Mouse (Mus musculus) c-Kit-positive CD71-positive TER-119-positive erythroid progenitor cells, embryonic 14.5 days (primary cell): Measurements from ENCODE around the gene Cdk5r1.
"Not testable (repeated sequence)": the region's sequence is repeated elsewhere in the genome, so short reads cannot be mapped to it uniquely, and the experiment has no call there.

Source experiments
- DNase-seq: peaks from one replicate; pipeline ENCODE4 v3.0.0-alpha.2; 2013; ENCODE audit warnings: low spot score

Cdk5r1 gene

DNA sequence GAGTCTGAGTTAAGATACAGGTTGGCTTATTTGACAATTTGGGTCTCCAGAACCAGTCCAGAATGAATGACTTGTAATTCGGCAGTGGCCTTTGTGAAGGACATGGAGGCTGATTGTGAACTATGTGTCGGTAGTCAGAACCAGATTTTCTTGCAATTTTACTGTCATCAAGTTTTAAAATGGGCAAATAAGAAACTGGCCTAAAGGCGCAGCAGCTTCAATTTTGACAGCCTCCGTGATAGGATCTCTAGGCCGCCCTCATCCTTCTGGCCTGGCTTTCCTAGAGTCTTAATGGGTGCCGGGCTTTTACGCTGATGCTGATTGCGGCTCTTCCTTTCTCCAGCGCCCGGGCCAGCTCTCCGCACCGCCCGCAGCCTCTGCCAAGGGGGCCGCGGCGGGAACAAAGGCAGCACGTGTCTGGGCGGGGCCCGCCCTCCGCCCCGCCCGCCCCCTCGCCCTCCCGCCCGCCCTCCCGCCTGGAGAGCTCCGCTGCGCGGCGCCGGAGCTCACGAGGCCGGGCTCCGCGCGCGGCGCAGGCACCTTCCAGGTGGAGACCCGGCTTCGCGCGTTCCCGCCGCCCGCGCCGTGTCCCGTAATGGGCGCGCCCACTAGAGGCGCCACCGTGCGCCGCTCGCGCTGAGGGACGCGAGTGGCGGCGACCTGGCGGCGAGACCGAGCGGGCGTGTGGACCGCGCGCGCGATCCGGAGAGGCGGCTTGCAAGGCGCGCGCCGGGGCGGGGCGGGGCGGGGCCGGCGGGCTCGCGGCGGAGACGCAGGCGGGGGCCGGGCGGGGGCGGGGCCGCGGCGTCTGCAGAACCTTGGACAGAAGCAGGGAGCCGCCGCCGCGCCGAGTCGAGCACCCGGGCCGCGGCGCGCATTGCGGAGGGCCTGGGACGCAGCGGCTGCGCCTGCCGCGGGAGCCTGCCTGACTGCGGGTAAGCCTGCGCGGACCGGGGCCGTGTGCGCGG, at the start of gene Cdk5r1:
Gene Cdk5r1, plus strand, starts transcription at position 802 of the 968 bp plus-strand sequence.
- peak; percentile 70 for DNase-seq

DNA sequence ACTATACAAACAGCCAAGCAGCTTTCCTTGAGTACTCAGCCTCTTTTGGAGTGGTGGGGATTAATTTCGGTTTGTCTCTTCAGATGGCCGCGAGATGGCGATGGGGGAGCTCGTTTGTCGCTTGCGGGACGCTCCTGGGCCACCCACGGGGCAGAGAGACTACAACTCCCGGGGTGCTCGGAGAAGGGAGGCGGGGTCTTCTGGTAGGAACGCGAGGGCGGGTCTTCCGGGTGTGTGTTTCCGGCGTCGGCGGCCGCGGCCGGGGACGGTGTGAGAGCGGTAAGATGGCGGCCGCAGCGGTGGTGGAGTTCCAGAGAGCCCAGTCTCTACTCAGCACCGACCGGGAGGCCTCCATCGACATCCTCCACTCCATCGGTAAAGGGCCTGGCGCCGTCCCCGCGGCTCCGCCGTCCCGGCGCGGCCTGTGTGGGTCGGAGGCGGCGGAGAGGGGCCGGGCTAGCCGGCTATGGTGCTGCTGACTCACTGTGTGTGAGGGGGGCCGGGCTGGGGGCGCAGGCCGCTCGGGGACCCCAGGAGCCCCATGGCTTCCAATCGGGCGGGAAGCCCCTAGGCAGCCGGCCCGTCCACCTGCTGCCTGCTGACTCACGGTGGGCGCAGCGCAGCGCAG, 48.3 kb upstream of the Cdk5r1 start, which contains the start of gene Psmd11:
Gene Psmd11, plus strand, starts transcription at position 235 of the 628 bp plus-strand sequence.
- peak; percentile 94 for DNase-seq

GRCm38 (mm10) chr11:80429009-80429475, 47.8 kb upstream of the Cdk5r1 start:
- DNase-seq = peak; percentile 59

DNA sequence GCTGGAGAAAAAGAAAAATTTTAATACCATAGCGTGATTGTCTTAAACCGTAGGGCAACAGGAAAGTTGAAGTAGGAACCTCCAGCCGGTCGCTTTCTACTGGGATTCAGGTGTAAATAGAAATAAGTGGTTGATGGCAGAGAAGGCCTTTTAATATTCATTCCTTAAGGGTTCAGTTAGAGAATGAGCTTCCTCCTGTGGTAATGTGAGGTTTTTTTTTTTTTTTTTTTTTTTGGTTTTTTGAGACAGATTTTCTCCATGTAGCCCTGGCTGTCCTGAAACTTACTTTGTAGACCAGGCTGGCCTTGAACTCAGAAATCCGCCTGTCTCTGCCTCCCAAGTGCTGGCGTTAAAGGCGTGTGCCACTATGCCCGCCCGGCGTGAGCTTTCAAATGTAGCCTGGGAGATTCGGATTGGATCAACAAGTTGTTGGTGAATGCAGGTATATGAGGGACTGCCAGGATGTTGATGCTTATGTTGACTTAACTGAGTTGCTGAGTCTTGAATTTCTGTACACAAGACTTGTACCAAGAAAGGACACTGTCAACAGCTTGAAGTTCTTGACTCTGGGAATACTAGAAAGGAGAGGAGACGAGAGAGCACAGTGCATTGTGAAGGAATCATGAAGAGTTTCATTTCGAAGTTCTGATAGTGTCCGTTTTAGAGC, 47.2 kb upstream of the Cdk5r1 start:
- DNase-seq = no peak

- DNase-seq = no peak
Observed at GRCm38 (mm10) chr11:80430366-80430910, 46.4 kb upstream of the Cdk5r1 start.

- no peak for DNase-seq
Observed at GRCm38 (mm10) chr11:80446916-80447315, 29.9 kb upstream of the Cdk5r1 start.

GRCm38 (mm10) chr11:80449859-80450258, 27.0 kb upstream of the Cdk5r1 start:
- DNase-seq = no peak

DNA sequence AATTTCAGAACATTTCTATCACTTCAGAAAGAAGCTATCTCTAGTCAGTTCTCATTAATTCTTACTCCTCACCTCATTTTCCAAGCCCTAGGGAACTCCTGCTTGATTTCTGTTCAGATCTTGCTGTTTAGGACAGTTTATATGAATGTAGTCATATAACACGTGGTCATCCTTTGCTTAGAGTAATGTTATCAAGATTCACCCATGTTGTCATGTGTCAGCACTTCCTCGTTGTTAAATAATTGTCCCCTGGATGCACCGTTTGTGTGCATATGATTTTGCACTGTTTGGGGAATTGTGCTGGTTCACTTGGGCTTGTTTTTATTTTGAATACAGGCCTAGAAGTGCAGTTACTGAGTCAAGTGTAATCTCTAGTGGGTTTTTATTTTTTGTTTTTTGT, 24.6 kb upstream of the Cdk5r1 start:
- DNase-seq = no peak

GRCm38 (mm10) chr11:80453198-80453597, 23.6 kb upstream of the Cdk5r1 start:
- no peak for DNase-seq

- DNase-seq = not testable (repeated sequence)
Observed at GRCm38 (mm10) chr11:80463605-80464130, 13.2 kb upstream of the Cdk5r1 start.

GRCm38 (mm10) chr11:80471836-80472605, 4.8 kb upstream of the Cdk5r1 start:
- no peak for DNase-seq

DNA sequence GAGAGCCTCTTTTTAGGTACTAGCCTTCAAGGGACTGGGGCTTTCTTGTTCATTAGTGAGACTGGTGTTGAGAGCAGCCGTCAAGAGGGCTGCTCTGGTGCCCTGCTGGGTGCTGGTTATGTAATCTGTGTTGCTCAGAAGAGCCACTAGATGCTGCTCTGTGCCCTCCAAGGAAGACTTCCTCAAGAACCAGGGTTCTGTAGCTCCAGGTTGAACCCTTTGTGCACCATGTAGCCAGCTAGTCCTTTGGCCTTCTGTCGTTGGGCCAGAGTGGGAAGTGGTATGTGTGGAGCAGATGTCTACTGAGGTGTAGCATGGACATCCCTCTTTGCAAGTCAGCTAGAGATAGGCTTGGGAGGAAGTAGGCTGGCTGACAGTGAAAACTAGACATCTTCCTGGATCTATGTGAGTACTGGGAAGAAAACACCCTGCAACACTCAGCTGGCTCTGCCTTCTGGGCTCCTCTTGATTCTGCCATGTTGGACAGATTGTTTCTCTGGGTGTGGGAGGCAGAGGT, 2.6 kb upstream of the Cdk5r1 start:
- DNase-seq = no peak

- DNase-seq = no peak
Observed at GRCm38 (mm10) chr11:80474846-80475245, 2.0 kb upstream of the Cdk5r1 start.

- no peak for DNase-seq
Observed at GRCm38 (mm10) chr11:80475544-80475943, 1.3 kb upstream of the Cdk5r1 start.

DNA sequence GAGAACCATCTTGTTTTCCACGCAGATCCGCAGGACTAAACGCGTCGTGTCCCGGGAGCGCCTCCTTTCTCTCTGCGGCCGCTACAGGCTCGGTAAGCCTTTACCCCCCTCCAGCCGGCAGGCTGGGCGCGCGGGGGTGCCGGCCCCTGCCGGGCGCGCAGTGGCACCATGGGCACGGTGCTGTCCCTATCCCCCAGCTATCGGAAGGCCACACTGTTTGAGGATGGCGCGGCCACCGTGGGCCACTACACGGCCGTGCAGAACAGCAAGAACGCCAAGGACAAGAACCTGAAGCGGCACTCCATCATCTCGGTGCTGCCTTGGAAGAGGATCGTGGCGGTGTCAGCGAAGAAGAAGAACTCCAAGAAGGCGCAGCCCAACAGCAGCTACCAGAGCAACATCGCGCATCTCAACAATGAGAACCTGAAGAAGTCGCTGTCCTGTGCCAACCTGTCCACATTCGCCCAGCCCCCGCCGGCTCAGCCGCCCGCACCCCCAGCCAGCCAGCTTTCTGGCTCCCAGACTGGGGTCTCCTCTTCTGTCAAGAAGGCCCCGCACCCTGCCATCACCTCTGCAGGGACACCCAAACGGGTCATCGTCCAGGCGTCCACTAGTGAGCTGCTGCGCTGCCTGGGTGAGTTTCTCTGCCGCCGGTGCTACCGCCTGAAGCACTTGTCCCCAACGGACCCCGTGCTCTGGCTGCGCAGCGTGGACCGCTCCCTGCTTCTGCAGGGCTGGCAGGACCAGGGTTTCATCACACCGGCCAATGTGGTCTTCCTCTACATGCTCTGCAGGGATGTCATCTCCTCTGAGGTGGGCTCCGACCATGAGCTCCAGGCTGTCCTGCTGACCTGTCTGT, 747 bp downstream of the Cdk5r1 start:
- no peak for DNase-seq

DNA sequence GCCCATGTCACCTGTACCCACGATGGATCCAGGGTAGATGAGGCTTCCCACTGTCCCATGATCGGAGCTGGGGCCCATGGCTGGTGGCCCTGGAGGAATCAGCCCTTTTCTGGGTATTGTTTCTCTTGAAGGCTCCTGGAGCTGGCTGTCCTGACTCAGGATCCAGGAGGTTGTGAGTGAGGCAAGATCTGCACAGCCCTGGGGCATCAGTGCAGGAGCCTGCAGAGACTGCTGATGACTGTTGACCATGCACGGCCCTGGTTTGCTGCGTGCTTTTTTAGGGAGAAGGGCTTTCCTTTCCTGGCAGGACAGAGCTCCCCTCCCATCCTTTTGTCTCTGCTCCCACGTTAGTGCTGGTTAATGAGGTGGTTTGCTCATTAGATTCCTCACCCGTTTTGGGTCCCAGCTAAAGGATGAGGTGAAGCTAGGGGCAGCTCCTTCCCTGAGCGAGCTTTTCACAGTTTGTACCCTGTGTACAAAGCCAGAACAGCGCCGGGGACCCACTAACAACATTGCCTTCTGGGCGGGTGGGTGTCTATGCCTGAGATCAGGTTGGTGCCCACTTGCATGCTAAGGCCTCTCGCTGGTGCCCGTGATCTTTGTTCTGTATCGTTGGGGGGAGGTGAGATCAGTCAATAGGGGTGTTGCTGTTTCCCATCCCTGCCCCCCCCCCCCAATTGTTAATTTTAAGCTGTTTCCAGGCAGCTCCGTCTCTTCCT, 2.0 kb downstream of the Cdk5r1 start:
- DNase-seq = no peak

DNA sequence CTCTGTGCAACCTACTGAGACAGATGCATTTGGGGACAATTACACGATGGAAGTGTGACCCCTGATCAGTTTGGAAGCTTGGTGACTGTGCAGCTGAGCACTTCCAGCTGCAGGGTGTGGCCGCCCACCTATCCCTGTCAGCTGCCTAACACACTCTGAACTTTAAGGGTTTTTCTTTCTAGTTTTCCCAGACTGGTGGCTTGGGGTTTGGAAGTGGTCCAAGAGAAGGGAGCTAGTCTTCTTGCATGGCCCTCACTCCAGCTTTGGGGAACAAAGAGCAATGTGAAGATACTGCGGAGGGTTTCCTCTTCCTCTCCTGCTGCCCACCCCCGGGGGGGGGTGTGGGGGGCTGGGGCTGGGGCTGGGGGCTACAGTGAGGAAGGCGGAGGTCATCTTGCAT, 2.6 kb downstream of the Cdk5r1 start:
- no peak for DNase-seq

DNA sequence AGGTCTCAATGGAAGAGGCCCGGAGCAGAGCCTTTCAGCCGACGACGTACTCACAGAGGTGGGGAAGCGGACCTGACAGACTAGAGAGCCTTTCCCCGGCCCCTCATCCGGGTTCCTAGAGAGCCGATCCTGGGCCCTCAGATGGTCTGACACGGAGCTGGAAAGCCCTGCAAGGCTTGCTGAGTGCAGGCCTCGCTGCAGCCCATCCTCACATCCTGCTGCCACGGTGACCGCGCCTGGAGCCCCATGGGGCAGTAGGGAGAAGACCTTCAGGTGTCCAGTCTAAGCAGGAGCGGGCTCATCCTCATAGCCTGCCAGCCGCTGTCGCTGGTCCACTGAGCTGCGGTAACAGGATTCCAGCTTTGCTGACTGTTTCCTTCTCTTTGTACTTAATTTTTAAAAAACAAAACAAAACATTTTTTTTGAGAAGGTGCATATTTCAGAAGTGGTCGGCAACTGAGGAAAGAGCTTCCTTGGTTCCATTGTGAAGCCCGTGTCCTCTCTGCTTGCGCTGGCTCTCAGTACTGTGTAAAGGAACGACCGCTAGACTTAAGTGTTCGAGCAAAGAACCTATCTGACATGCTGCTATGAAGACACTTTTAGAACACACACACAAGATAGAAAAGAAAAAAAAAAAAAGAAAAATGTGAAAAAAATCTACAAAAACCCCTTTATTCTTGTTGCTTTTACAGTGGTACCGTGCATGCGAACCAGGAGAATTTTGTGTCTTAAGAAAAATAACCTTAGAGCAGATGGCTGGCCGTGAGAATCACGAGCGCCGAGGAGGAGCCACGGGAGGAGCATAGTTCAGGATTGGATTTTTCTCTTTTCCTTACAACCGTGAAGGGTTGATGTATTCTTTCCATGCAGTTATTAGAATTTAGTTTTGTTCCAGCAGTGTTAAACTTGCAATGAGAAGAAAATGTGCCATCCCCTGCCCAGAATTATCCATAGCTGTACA, 3.4 kb downstream of the Cdk5r1 start:
- DNase-seq = no peak
